Mouse (Mus musculus): ENCODE data around the gene Tmem108. TPM values are rescaled to one million over a fixed set of nuclear protein-coding genes. Genes with fewer than 3 reads are reported as not detected.
"Not testable (repeated sequence)": the region's sequence is repeated elsewhere in the genome, so short reads cannot be mapped to it uniquely, and the experiment has no call there.

Tmem108 gene
- polyA plus RNA-seq, 1 experiment from 2014 or later: 11.5 TPM

- H3K9me3 ChIP-seq (replicated peaks); DNase-seq (ENCODE audit: low spot score); H3K36me3 ChIP-seq; H3K4me1 ChIP-seq; H3K4me3 ChIP-seq; H3K27me3 ChIP-seq (ENCODE audit: low read depth, poor library complexity, severe bottlenecking); H3K27ac ChIP-seq: not testable (repeated sequence)
- WGBS: 92% methylated on average over 8 of the region's 8 CpGs
These were observed 91.0 kb downstream of the Tmem108 start for GRCm38 (mm10) chr9:103670592-103671113.

DNA sequence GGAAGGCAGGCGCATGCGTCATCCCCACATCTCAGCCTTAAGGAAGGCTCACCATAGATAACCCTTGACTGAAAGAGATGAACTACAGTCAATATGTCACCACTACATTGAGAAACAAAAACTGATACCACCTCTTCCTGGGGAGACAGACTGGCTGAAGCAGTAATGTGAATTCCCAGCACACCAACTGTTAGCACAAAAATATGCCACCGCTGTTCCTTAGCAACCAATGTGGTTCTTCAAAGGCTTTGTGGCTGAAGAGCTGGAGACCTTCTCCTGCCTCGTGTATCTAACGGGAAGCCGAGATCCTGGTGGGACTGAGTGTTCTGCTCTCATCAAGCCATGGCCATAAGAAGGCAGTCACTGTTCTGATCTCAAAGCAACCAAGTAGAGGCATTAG is 92.8 kb downstream of the Tmem108 start:
- no peak overlapping the region for H3K4me3 ChIP-seq
- H3K27ac ChIP-seq: no peak overlapping the region
- H3K36me3 ChIP-seq: no peaks in the 10 kb centered on the region
- DNase-seq (ENCODE audit: low spot score): no peak
- H3K4me1 ChIP-seq: 0 out of 2 replicates have a peak, but pooled peaks cover 4% of the 10 kb centered on the region
- no peaks in the 10 kb centered on the region for H3K9me3 ChIP-seq (replicated peaks)
- H3K27me3 ChIP-seq (ENCODE audit: low read depth, poor library complexity, severe bottlenecking): no peaks in the 10 kb centered on the region
- WGBS: 89% methylated on average over 6 of the region's 6 CpGs

DNA sequence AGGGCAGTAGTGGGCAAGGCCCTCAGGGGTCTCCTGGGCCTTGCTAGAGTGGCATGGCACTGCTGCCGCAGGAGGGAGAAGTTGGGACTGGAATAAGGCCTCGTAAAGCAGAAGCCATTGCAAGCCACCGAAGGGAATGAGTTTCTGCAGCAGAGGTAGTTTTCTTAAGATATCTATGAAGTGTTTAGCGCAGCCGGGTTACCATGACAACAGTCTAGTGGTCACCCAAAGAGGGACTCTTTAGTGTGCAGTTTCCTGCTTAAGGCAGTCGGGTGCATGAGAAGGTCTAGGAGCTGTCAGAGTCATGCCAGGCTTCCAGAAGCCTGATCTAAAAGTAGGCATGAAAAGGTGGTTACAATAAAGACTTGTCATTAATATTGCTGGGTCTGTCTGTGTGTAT is 95.8 kb downstream of the Tmem108 start:
- H3K4me3 ChIP-seq: no peak overlapping the region
- H3K9me3 ChIP-seq (replicated peaks): no peaks in the 10 kb centered on the region
- no peaks in the 10 kb centered on the region for H3K27me3 ChIP-seq (ENCODE audit: low read depth, poor library complexity, severe bottlenecking)
- no peaks in the 10 kb centered on the region for H3K36me3 ChIP-seq
- DNase-seq (ENCODE audit: low spot score): no peak
- WGBS: 89% methylated on average over 6 of the region's 6 CpGs
- no peak overlapping the region for H3K27ac ChIP-seq
- 0 out of 2 replicates have a peak, but pooled peaks cover 4% of the 10 kb centered on the region for H3K4me1 ChIP-seq

GRCm38 (mm10) chr9:103664151-103664550 is 97.5 kb downstream of the Tmem108 start:
- Histone ChIP-seq H3K36me3 (no peaks in the 10 kb centered on the region), H3K27me3 (ENCODE audit: low read depth, poor library complexity, severe bottlenecking) (no peaks in the 10 kb centered on the region), H3K27ac (no peak overlapping the region), H3K4me3 (no peak overlapping the region), H3K9me3 (replicated peaks) (no peaks in the 10 kb centered on the region), H3K4me1 (0 out of 2 replicates have a peak, but pooled peaks cover 4% of the 10 kb centered on the region)
- DNase-seq (ENCODE audit: low spot score): no peak
- 89% methylated on average over 11 of the region's 11 CpGs for WGBS

GRCm38 (mm10) chr9:103661873-103662272 is 99.8 kb downstream of the Tmem108 start:
- peaks cover 15% of the 10 kb centered on the region for H3K4me1 ChIP-seq
- no peak for DNase-seq (ENCODE audit: low spot score)

DNA sequence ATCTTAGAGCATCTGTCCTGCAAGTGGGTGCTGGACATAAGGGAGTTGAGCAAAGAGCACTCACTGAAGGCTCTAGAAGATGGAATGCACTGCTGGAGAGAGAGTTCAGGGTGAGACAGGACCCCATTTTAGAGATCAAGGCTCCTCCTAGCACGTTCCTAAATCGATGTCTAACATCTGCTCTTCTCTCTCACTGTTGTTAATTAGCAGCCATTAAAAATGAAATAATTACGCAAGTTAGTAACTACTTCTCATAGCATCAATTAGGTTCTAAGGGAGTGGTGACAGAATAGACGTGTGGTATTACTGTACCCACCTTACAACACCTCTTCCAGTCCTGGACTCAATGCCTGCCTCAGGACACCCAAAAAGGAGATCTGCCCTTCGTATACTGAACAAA is 103.7 kb downstream of the Tmem108 start:
- no peak overlapping the region for H3K27ac ChIP-seq
- H3K4me1 ChIP-seq: peaks cover 54% of the 10 kb centered on the region
- WGBS: 75% methylated on average over 5 of the region's 5 CpGs

More at GRCm38 (mm10) chr9:103661873-103662272, 99.8 kb downstream of the Tmem108 start:
- Histone ChIP-seq H3K4me3 (no peak overlapping the region), H3K9me3 (replicated peaks) (no peaks in the 10 kb centered on the region), H3K27ac (no peak overlapping the region), H3K27me3 (ENCODE audit: low read depth, poor library complexity, severe bottlenecking) (no peaks in the 10 kb centered on the region), H3K36me3 (no peaks in the 10 kb centered on the region)
- 79% methylated on average over 1 of the region's 1 CpGs for whole genome bisulfite sequencing

GRCm38 (mm10) chr9:103657183-103657975 is 104.3 kb downstream of the Tmem108 start:
- H3K36me3 ChIP-seq: no peaks in the 10 kb centered on the region
- peaks cover 60% of the 10 kb centered on the region for H3K4me1 ChIP-seq
- DNase-seq (ENCODE audit: low spot score): no peak
- no peak overlapping the region for H3K4me3 ChIP-seq
- H3K9me3 ChIP-seq (replicated peaks): no peaks in the 10 kb centered on the region
- 56% methylated on average over 13 of the region's 13 CpGs for WGBS
- no peaks in the 10 kb centered on the region for H3K27me3 ChIP-seq (ENCODE audit: low read depth, poor library complexity, severe bottlenecking)
- H3K27ac ChIP-seq: 0 out of 2 replicates have a peak overlapping the region, but pooled peaks have one; percentile 38

More for the DNA sequence above, 103.7 kb downstream of the Tmem108 start:
- no peaks in the 10 kb centered on the region for H3K36me3 ChIP-seq
- no peaks in the 10 kb centered on the region for H3K9me3 ChIP-seq (replicated peaks)
- no peaks in the 10 kb centered on the region for H3K27me3 ChIP-seq (ENCODE audit: low read depth, poor library complexity, severe bottlenecking)
- DNase-seq (ENCODE audit: low spot score): no peak
- H3K4me3 ChIP-seq: no peak overlapping the region

DNA sequence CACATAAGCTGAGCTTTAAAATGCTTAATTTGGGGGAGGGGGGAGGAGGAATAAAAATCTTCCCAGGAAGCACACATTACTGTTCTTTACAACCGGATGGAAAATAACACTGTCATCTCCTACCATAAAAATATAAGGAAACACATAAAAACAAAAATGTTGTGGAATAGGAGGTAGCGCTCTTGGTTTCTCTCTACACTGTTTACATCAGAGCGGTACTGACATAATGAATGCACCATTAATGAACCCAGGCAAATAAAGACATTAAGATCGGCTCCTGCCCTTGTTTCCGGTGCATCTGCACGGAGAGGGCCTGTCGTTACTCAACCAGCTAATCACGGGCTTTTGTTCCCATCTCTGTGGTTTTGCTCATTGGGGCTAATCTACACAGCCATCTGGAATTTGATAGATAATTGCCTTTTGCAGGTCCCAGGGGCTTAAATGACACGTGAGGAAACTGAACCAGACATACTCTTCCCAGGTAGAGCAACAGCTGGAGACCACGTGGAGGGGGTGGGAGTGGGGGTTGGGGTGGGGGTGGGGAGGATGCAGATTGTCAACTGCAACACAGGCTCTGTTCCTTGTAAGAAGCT is 107.5 kb downstream of the Tmem108 start:
- DNase-seq (ENCODE audit: low spot score): peak; percentile 67
- H3K4me1 ChIP-seq: peaks cover 68% of the 10 kb centered on the region
- no peaks in the 10 kb centered on the region for H3K36me3 ChIP-seq
- peak overlapping the region; percentile 79 for H3K27ac ChIP-seq
- H3K9me3 ChIP-seq (replicated peaks): no peaks in the 10 kb centered on the region
- H3K4me3 ChIP-seq: peak overlapping the region; percentile 13; the same call in 1 of the 2 replicates
- H3K27me3 ChIP-seq (ENCODE audit: low read depth, poor library complexity, severe bottlenecking): no peaks in the 10 kb centered on the region
- 11% methylated on average over 10 of the region's 10 CpGs for WGBS

DNA sequence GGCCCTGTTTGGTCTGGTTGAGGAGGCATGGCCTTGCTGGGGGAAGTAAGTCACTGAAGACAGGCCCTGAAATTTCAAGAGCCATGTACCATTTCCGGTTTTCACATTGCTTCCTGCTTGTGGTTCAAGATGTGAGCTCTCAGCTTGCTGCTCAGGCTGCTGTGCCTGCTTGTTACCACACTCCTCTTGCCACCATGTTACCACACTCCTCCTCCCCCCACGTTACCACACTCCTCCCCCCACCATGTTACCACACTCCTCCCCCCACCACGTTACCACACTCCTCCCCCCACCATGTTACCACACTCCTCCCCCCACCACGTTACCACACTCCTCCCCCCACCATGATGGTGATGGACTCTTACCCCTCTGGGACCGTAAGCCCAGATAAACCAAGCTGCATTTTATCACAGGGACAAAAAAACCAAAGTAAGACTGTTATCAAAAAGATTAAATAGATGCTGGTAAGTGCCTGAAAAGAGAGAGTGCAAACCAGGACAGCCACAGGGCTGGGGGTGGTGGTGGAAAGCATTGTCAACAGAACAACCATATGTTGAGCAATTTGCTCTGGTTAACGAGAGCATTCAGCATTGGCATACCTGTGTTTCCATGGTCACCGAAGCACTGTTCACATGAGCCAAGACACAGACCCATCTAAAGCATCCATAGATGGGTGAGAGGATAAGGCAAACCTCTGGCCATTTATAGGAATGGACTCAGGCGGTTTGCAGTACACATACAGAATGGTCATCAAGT is 109.3 kb downstream of the Tmem108 start:
- H3K4me1 ChIP-seq: peaks cover 60% of the 10 kb centered on the region
- H3K27ac ChIP-seq: peak overlapping the region; percentile 30; the same call in 1 of the 2 replicates
- 77% methylated on average over 8 of the region's 8 CpGs for WGBS

GRCm38 (mm10) chr9:103646605-103647004 is 115.0 kb downstream of the Tmem108 start:
- Histone ChIP-seq H3K4me3 (no peak overlapping the region), H3K4me1 (peaks cover 6% of the 10 kb centered on the region)
- WGBS: 84% methylated on average over 2 of the region's 2 CpGs

More for the DNA sequence above, 109.3 kb downstream of the Tmem108 start:
- H3K27me3 ChIP-seq (ENCODE audit: low read depth, poor library complexity, severe bottlenecking): no peaks in the 10 kb centered on the region
- DNase-seq (ENCODE audit: low spot score): no peak
- H3K9me3 ChIP-seq (replicated peaks): no peaks in the 10 kb centered on the region
- no peaks in the 10 kb centered on the region for H3K36me3 ChIP-seq
- no peak overlapping the region for H3K4me3 ChIP-seq

DNA sequence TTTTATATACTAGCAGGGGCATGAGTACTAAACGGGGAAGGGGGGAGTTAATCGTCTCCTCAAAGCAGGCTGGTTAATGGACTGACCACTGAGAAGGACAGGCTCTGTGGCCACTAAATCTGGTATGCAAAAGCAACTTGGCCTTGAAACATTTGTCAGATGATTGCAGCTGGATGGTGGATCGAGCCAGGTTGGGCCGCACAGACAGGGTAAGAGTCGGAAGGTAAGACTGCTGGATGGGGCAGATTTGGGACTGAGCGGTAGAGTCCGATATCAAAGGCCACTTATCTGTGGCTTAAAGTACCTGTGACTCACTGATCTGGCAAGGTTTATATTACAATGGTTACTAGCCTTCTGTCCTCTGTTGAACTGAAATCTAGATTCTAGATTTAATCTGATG is 115.9 kb downstream of the Tmem108 start:
- no peak for DNase-seq (ENCODE audit: low spot score)
- Histone ChIP-seq H3K27ac (no peak overlapping the region), H3K36me3 (no peaks in the 10 kb centered on the region), H3K9me3 (replicated peaks) (no peaks in the 10 kb centered on the region), H3K27me3 (ENCODE audit: low read depth, poor library complexity, severe bottlenecking) (no peaks in the 10 kb centered on the region), H3K4me3 (no peak overlapping the region), H3K4me1 (peaks cover 6% of the 10 kb centered on the region)
- WGBS: 92% methylated on average over 7 of the region's 7 CpGs

More at GRCm38 (mm10) chr9:103646605-103647004, 115.0 kb downstream of the Tmem108 start:
- no peak overlapping the region for H3K27ac ChIP-seq
- DNase-seq (ENCODE audit: low spot score): no peak
- no peaks in the 10 kb centered on the region for H3K36me3 ChIP-seq
- H3K27me3 ChIP-seq (ENCODE audit: low read depth, poor library complexity, severe bottlenecking): no peaks in the 10 kb centered on the region
- no peaks in the 10 kb centered on the region for H3K9me3 ChIP-seq (replicated peaks)

GRCm38 (mm10) chr9:103642300-103642699 is 119.3 kb downstream of the Tmem108 start:
- Histone ChIP-seq H3K4me3 (no peak overlapping the region), H3K4me1 (peaks cover 2% of the 10 kb centered on the region), H3K9me3 (replicated peaks) (no peaks in the 10 kb centered on the region), H3K27ac (no peak overlapping the region), H3K36me3 (no peaks in the 10 kb centered on the region), H3K27me3 (ENCODE audit: low read depth, poor library complexity, severe bottlenecking) (no peaks in the 10 kb centered on the region)
- DNase-seq (ENCODE audit: low spot score): no peak
- WGBS: 89% methylated on average over 10 of the region's 10 CpGs
